Mouse (Mus musculus) hindbrain, embryonic 13.5 days (tissue): ENCODE measurements at regions not wholly inside any gene's neighbourhood (a gene's known extent, or its start where the extent isn't known, plus 50 kb on each side); places are given as distances from the start of the nearest gene placed in this dataset.

Experiments
- ATAC-seq: fragments of 200-750 bp; cut with Nextera tagmentation; 2 replicates; pipeline ENCODE4 v1.8.0; 2017; ENCODE audit warnings: moderate TSS enrichment; ENCODE audit not compliant: low FRiP score
- H3K27ac ChIP-seq: fragments of 300-500 bp; sonication (generic); 2 replicates; pipeline ENCODE4 v1.5.1; 2015; ENCODE audit warnings: inconsistent platforms, mild to moderate bottlenecking, moderate library complexity
- H3K27me3 ChIP-seq: fragments of 300-500 bp; sonication (generic); 2 replicates; pipeline ENCODE4 v1.6.1; 2015; ENCODE audit warnings: mild to moderate bottlenecking, inconsistent platforms
- H3K36me3 ChIP-seq: fragments of 300-500 bp; sonication (generic); 2 replicates; pipeline ENCODE4 v1.6.1; 2015; ENCODE audit warnings: mild to moderate bottlenecking, inconsistent platforms
- H3K4me1 ChIP-seq: fragments of 300-500 bp; sonication (generic); replicated peaks from 2 replicates; pipeline ENCODE4 v1.6.1; 2015; ENCODE audit warnings: inconsistent platforms
- H3K4me2 ChIP-seq: fragments of 300-500 bp; sonication (generic); 2 replicates; pipeline ENCODE4 v1.6.1; 2015; ENCODE audit warnings: inconsistent platforms, mild to moderate bottlenecking, moderate library complexity
- H3K4me3 ChIP-seq: fragments of 300-500 bp; sonication (generic); 2 replicates; pipeline ENCODE4 v1.5.1; 2015; ENCODE audit warnings: mild to moderate bottlenecking, inconsistent platforms
- H3K9ac ChIP-seq: fragments of 300-500 bp; sonication (generic); 2 replicates; pipeline ENCODE4 v1.6.1; 2015; ENCODE audit warnings: mild to moderate bottlenecking, inconsistent platforms
- H3K9me3 ChIP-seq: fragments of 300-500 bp; sonication (generic); 2 replicates; pipeline ENCODE4 v1.6.1; 2016; ENCODE audit warnings: inconsistent platforms
- WGBS: fragments of 180-500 bp; shearing (Covaris S2); methylation state at CpG from one replicate; pipeline ENCODE4 v1.1.7; 2015; 5-methylcytosine and 5-hydroxymethylcytosine counted together

GRCm38 (mm10) chr13:102504157-102504947 lies 189.0 kb upstream of the Cd180 start:
- WGBS: 35% methylated on average over 10 of the region's 10 CpGs

GRCm38 (mm10) chr13:102507226-102507625 lies 186.1 kb upstream of the Cd180 start:
- no peak for ATAC-seq
- Histone ChIP-seq H3K27me3 (no peaks in the 10 kb centered on the region; the same call in 1 of the 2 replicates), H3K9ac (no peak overlapping the region), H3K4me2 (no peak overlapping the region), H3K4me3 (no peak overlapping the region), H3K9me3 (no peaks in the 10 kb centered on the region), H3K4me1 (peaks cover 3% of the 10 kb centered on the region), H3K36me3 (no peaks in the 10 kb centered on the region), H3K27ac (no peak overlapping the region)
- WGBS: 87% methylated on average over 1 of the region's 1 CpGs

More at GRCm38 (mm10) chr13:102504157-102504947, 189.0 kb upstream of the Cd180 start:
- 0 out of 2 replicates have a peak, but pooled peaks have one; percentile 46 for ATAC-seq
- Histone ChIP-seq H3K4me1 (peaks cover 3% of the 10 kb centered on the region), H3K9ac (no peak overlapping the region), H3K36me3 (no peaks in the 10 kb centered on the region), H3K27ac (peak overlapping the region; percentile 26; the same call in 1 of the 2 replicates), H3K27me3 (no peaks in the 10 kb centered on the region; the same call in 1 of the 2 replicates), H3K4me3 (no peak overlapping the region), H3K4me2 (no peak overlapping the region), H3K9me3 (no peaks in the 10 kb centered on the region)

- no peaks in the 10 kb centered on the region; the same call in 1 of the 2 replicates for H3K27me3 ChIP-seq
- H3K4me1 ChIP-seq: peaks cover 3% of the 10 kb centered on the region
- no peaks in the 10 kb centered on the region for H3K9me3 ChIP-seq
- H3K36me3 ChIP-seq: no peaks in the 10 kb centered on the region
- no peak for ATAC-seq
- no peak overlapping the region for H3K4me3 ChIP-seq
- no peak overlapping the region for H3K27ac ChIP-seq
- no peak overlapping the region for H3K4me2 ChIP-seq
- no peak overlapping the region for H3K9ac ChIP-seq
Measured at GRCm38 (mm10) chr13:102507916-102508315, 185.4 kb upstream of the Cd180 start.

- Histone ChIP-seq H3K27me3 (no peaks in the 10 kb centered on the region; the same call in 1 of the 2 replicates), H3K9ac (no peak overlapping the region), H3K36me3 (no peaks in the 10 kb centered on the region), H3K4me1 (no peaks in the 10 kb centered on the region), H3K9me3 (no peaks in the 10 kb centered on the region), H3K27ac (no peak overlapping the region), H3K4me3 (no peak overlapping the region), H3K4me2 (no peak overlapping the region)
- 70% methylated on average over 1 of the region's 1 CpGs for WGBS
- no peak for ATAC-seq
Measured at GRCm38 (mm10) chr13:102510733-102511279, 182.6 kb upstream of the Cd180 start.

- H3K27me3 ChIP-seq: no peaks in the 10 kb centered on the region
- H3K9ac ChIP-seq: no peak overlapping the region
- WGBS: 91% methylated on average over 5 of the region's 5 CpGs
- no peaks in the 10 kb centered on the region for H3K36me3 ChIP-seq
- no peak overlapping the region for H3K4me2 ChIP-seq
- ATAC-seq: no peak
- no peak overlapping the region for H3K4me3 ChIP-seq
- no peak overlapping the region for H3K27ac ChIP-seq
- no peaks in the 10 kb centered on the region for H3K4me1 ChIP-seq
- H3K9me3 ChIP-seq: no peaks in the 10 kb centered on the region
Measured at GRCm38 (mm10) chr13:102518169-102518882, 175.0 kb upstream of the Cd180 start.

- Histone ChIP-seq H3K27me3 (no peaks in the 10 kb centered on the region), H3K4me1 (no peaks in the 10 kb centered on the region), H3K36me3 (no peaks in the 10 kb centered on the region), H3K27ac (no peak overlapping the region), H3K9ac (no peak overlapping the region), H3K4me2 (no peak overlapping the region), H3K9me3 (no peaks in the 10 kb centered on the region), H3K4me3 (no peak overlapping the region)
- WGBS: 79% methylated on average over 1 of the region's 1 CpGs
- ATAC-seq: no peak
Measured at GRCm38 (mm10) chr13:102521427-102521826, 171.9 kb upstream of the Cd180 start.

- 86% methylated on average over 1 of the region's 1 CpGs for WGBS
- Histone ChIP-seq H3K36me3 (no peaks in the 10 kb centered on the region), H3K4me3 (no peak overlapping the region), H3K27me3 (no peaks in the 10 kb centered on the region), H3K9me3 (no peaks in the 10 kb centered on the region), H3K9ac (no peak overlapping the region), H3K4me1 (no peaks in the 10 kb centered on the region), H3K4me2 (no peak overlapping the region), H3K27ac (no peak overlapping the region)
- no peak for ATAC-seq
Measured at GRCm38 (mm10) chr13:102522080-102522479, 171.3 kb upstream of the Cd180 start.

GRCm38 (mm10) chr13:102526621-102527140 lies 166.7 kb upstream of the Cd180 start:
- 81% methylated on average over 11 of the region's 11 CpGs for WGBS
- Histone ChIP-seq H3K36me3 (no peaks in the 10 kb centered on the region), H3K4me3 (no peak overlapping the region), H3K9me3 (no peaks in the 10 kb centered on the region), H3K27me3 (no peaks in the 10 kb centered on the region), H3K4me2 (no peak overlapping the region), H3K4me1 (no peaks in the 10 kb centered on the region), H3K9ac (no peak overlapping the region), H3K27ac (no peak overlapping the region)
- no peak for ATAC-seq

- no peak overlapping the region for H3K4me3 ChIP-seq
- ATAC-seq: peak; percentile 79
- no peak overlapping the region for H3K4me2 ChIP-seq
- H3K27me3 ChIP-seq: no peaks in the 10 kb centered on the region
- H3K9ac ChIP-seq: no peak overlapping the region
- 7% methylated on average over 4 of the region's 4 CpGs for WGBS
- H3K9me3 ChIP-seq: no peaks in the 10 kb centered on the region
- H3K4me1 ChIP-seq: peaks cover 25% of the 10 kb centered on the region
- no peaks in the 10 kb centered on the region for H3K36me3 ChIP-seq
- no peak overlapping the region for H3K27ac ChIP-seq
Measured at GRCm38 (mm10) chr13:102533784-102534183, 159.6 kb upstream of the Cd180 start.

- peak; percentile 58; the same call in 1 of the 2 replicates for ATAC-seq
- H3K27me3 ChIP-seq: no peaks in the 10 kb centered on the region
- no peaks in the 10 kb centered on the region for H3K36me3 ChIP-seq
- H3K4me2 ChIP-seq: peak overlapping the region; percentile 48
- H3K4me1 ChIP-seq: peaks cover 25% of the 10 kb centered on the region
- H3K4me3 ChIP-seq: peak overlapping the region; percentile 19
- H3K9me3 ChIP-seq: no peaks in the 10 kb centered on the region
- H3K27ac ChIP-seq: no peak overlapping the region
- WGBS: 31% methylated on average over 19 of the region's 19 CpGs
- H3K9ac ChIP-seq: no peak overlapping the region
Measured at GRCm38 (mm10) chr13:102537424-102538242, 155.7 kb upstream of the Cd180 start.

- WGBS: 86% methylated on average over 4 of the region's 4 CpGs
- Histone ChIP-seq H3K4me3 (no peak overlapping the region), H3K4me1 (peaks cover 27% of the 10 kb centered on the region), H3K27ac (no peak overlapping the region), H3K4me2 (no peak overlapping the region), H3K9ac (no peak overlapping the region), H3K9me3 (no peaks in the 10 kb centered on the region), H3K36me3 (no peaks in the 10 kb centered on the region), H3K27me3 (no peaks in the 10 kb centered on the region)
- no peak for ATAC-seq
Measured at GRCm38 (mm10) chr13:102540436-102540835, 152.9 kb upstream of the Cd180 start.
